Mouse (Mus musculus): ENCODE results near the gene Lca5l. TPM values are rescaled to one million over a fixed set of nuclear protein-coding genes. Genes with fewer than 3 reads are reported as not detected.
A peak's percentile ranks its signal among the peaks of the same experiment; 100 is the strongest.

The Lca5l gene
- polyA plus RNA-seq (2014; fragmentation: Nextera tagmentation; extraction: Ambion mirVana), result 1.1 and 1.2 TPM in 2 replicates

GRCm38 (mm10) chr16:96191531-96192506 is at the start of gene Lca5l:
Gene Lca5l, minus strand, starts transcription at chr16:96192271.
- DNase-seq (ENCODE audit: low spot score), result peak; percentile 99
- Histone ChIP-seq H3K4me3 (ENCODE audit: low read depth, low read length) (peak within 1 kb of the TSS; percentile 90), H3K27ac (ENCODE audit: low read depth) (no peak within 1 kb of the TSS; the same call in 1 of the 2 replicates), H3K9me3 (ENCODE audit: control insufficient read depth, low read length) (no peaks in the 10 kb centered on the region), H3K36me3 (ENCODE audit: control insufficient read depth, insufficient read depth, low read length) (no peaks in the 10 kb centered on the region), H3K27me3 (replicated peaks; ENCODE audit: control insufficient read depth, insufficient read depth, low read length) (peaks cover 6% of the 10 kb centered on the region; the same call in 1 of the 2 replicates), H3K4me1 (replicated peaks; ENCODE audit: control insufficient read depth, insufficient read depth, low read length) (0 out of 2 replicates have a peak, but pooled peaks cover 5% of the 10 kb centered on the region), H3K9ac (ENCODE audit: low read length) (peak within 1 kb of the TSS; percentile 70), H3K4me2 (ENCODE audit: low read length) (peak within 1 kb of the TSS; percentile 84)
- 1% methylated on average over 77 of the region's 77 CpGs for WGBS
- ATAC-seq (replicated peaks; ENCODE audit: low FRiP score, low TSS enrichment, low read depth), result peak; percentile 98

- ATAC-seq (replicated peaks; ENCODE audit: low FRiP score, low TSS enrichment, low read depth) (no peak), DNase-seq (ENCODE audit: low spot score) (no peak)
- no peak within 1 kb of the TSS for H3K9ac ChIP-seq (ENCODE audit: low read length)
- H3K27ac ChIP-seq (ENCODE audit: low read depth), result no peak within 1 kb of the TSS
- no peaks in the 10 kb centered on the region for H3K4me1 ChIP-seq (replicated peaks; ENCODE audit: control insufficient read depth, insufficient read depth, low read length)
- no peak within 1 kb of the TSS for H3K4me3 ChIP-seq (ENCODE audit: low read depth, low read length)
- no peak within 1 kb of the TSS for H3K4me2 ChIP-seq (ENCODE audit: low read length)
- no peaks in the 10 kb centered on the region for H3K9me3 ChIP-seq (ENCODE audit: control insufficient read depth, low read length)
- WGBS, result 74% methylated on average over 17 of the region's 17 CpGs
- no peaks in the 10 kb centered on the region for H3K27me3 ChIP-seq (replicated peaks; ENCODE audit: control insufficient read depth, insufficient read depth, low read length)
- no peaks in the 10 kb centered on the region for H3K36me3 ChIP-seq (ENCODE audit: control insufficient read depth, insufficient read depth, low read length)
Observed at GRCm38 (mm10) chr16:96235366-96235970, 43.4 kb upstream of the Lca5l start, which contains the start of gene B3galt5. Gene B3galt5, plus strand, starts transcription at chr16:96235801.

GRCm38 (mm10) chr16:96233996-96234395 is 41.9 kb upstream of the Lca5l start:
- no peak overlapping the region for H3K27ac ChIP-seq (ENCODE audit: low read depth)
- H3K9ac ChIP-seq (ENCODE audit: low read length), result no peak overlapping the region
- no peaks in the 10 kb centered on the region for H3K27me3 ChIP-seq (replicated peaks; ENCODE audit: control insufficient read depth, insufficient read depth, low read length)
- ATAC-seq (replicated peaks; ENCODE audit: low FRiP score, low TSS enrichment, low read depth), result no peak
- no peak overlapping the region for H3K4me3 ChIP-seq (ENCODE audit: low read depth, low read length)
- no peaks in the 10 kb centered on the region for H3K9me3 ChIP-seq (ENCODE audit: control insufficient read depth, low read length)
- no peak overlapping the region for H3K4me2 ChIP-seq (ENCODE audit: low read length)
- no peaks in the 10 kb centered on the region for H3K36me3 ChIP-seq (ENCODE audit: control insufficient read depth, insufficient read depth, low read length)
- H3K4me1 ChIP-seq (replicated peaks; ENCODE audit: control insufficient read depth, insufficient read depth, low read length), result no peaks in the 10 kb centered on the region
- DNase-seq (ENCODE audit: low spot score), result no peak
- 87% methylated on average over 8 of the region's 8 CpGs for WGBS

GRCm38 (mm10) chr16:96231974-96232373 is 39.9 kb upstream of the Lca5l start:
- Histone ChIP-seq H3K4me2 (ENCODE audit: low read length) (no peak overlapping the region), H3K4me1 (replicated peaks; ENCODE audit: control insufficient read depth, insufficient read depth, low read length) (no peaks in the 10 kb centered on the region), H3K36me3 (ENCODE audit: control insufficient read depth, insufficient read depth, low read length) (no peaks in the 10 kb centered on the region), H3K9ac (ENCODE audit: low read length) (no peak overlapping the region), H3K27me3 (replicated peaks; ENCODE audit: control insufficient read depth, insufficient read depth, low read length) (no peaks in the 10 kb centered on the region), H3K9me3 (ENCODE audit: control insufficient read depth, low read length) (no peaks in the 10 kb centered on the region), H3K27ac (ENCODE audit: low read depth) (no peak overlapping the region), H3K4me3 (ENCODE audit: low read depth, low read length) (no peak overlapping the region)
- WGBS, result 86% methylated on average over 8 of the region's 8 CpGs
- ATAC-seq (replicated peaks; ENCODE audit: low FRiP score, low TSS enrichment, low read depth), result no peak
- DNase-seq (ENCODE audit: low spot score), result no peak

- Histone ChIP-seq H3K27ac (ENCODE audit: low read depth) (no peak overlapping the region), H3K9me3 (ENCODE audit: control insufficient read depth, low read length) (no peaks in the 10 kb centered on the region), H3K4me2 (ENCODE audit: low read length) (no peak overlapping the region), H3K4me1 (replicated peaks; ENCODE audit: control insufficient read depth, insufficient read depth, low read length) (no peaks in the 10 kb centered on the region), H3K9ac (ENCODE audit: low read length) (no peak overlapping the region), H3K36me3 (ENCODE audit: control insufficient read depth, insufficient read depth, low read length) (no peaks in the 10 kb centered on the region), H3K4me3 (ENCODE audit: low read depth, low read length) (no peak overlapping the region), H3K27me3 (replicated peaks; ENCODE audit: control insufficient read depth, insufficient read depth, low read length) (no peaks in the 10 kb centered on the region)
- DNase-seq (ENCODE audit: low spot score), result no peak
- WGBS, result 91% methylated on average over 4 of the region's 4 CpGs
- ATAC-seq (replicated peaks; ENCODE audit: low FRiP score, low TSS enrichment, low read depth), result no peak
Observed at GRCm38 (mm10) chr16:96231251-96231650, 39.2 kb upstream of the Lca5l start.

GRCm38 (mm10) chr16:96230411-96230810 is 38.3 kb upstream of the Lca5l start:
- Histone ChIP-seq H3K4me1 (replicated peaks; ENCODE audit: control insufficient read depth, insufficient read depth, low read length) (no peaks in the 10 kb centered on the region), H3K4me3 (ENCODE audit: low read depth, low read length) (no peak overlapping the region), H3K36me3 (ENCODE audit: control insufficient read depth, insufficient read depth, low read length) (no peaks in the 10 kb centered on the region), H3K4me2 (ENCODE audit: low read length) (no peak overlapping the region), H3K9ac (ENCODE audit: low read length) (no peak overlapping the region), H3K27ac (ENCODE audit: low read depth) (no peak overlapping the region), H3K9me3 (ENCODE audit: control insufficient read depth, low read length) (no peaks in the 10 kb centered on the region), H3K27me3 (replicated peaks; ENCODE audit: control insufficient read depth, insufficient read depth, low read length) (no peaks in the 10 kb centered on the region)
- ATAC-seq (replicated peaks; ENCODE audit: low FRiP score, low TSS enrichment, low read depth), result peak; percentile 87
- DNase-seq (ENCODE audit: low spot score), result peak; percentile 84
- 32% methylated on average over 11 of the region's 11 CpGs for WGBS

GRCm38 (mm10) chr16:96229044-96229555 is 37.0 kb upstream of the Lca5l start:
- 63% methylated on average over 8 of the region's 8 CpGs for WGBS
- no peak for DNase-seq (ENCODE audit: low spot score)
- no peak for ATAC-seq (replicated peaks; ENCODE audit: low FRiP score, low TSS enrichment, low read depth)

GRCm38 (mm10) chr16:96228438-96228837 is 36.4 kb upstream of the Lca5l start:
- Histone ChIP-seq H3K9me3 (ENCODE audit: control insufficient read depth, low read length) (no peaks in the 10 kb centered on the region), H3K36me3 (ENCODE audit: control insufficient read depth, insufficient read depth, low read length) (no peaks in the 10 kb centered on the region), H3K9ac (ENCODE audit: low read length) (no peak overlapping the region), H3K4me2 (ENCODE audit: low read length) (no peak overlapping the region), H3K4me1 (replicated peaks; ENCODE audit: control insufficient read depth, insufficient read depth, low read length) (no peaks in the 10 kb centered on the region), H3K4me3 (ENCODE audit: low read depth, low read length) (no peak overlapping the region), H3K27me3 (replicated peaks; ENCODE audit: control insufficient read depth, insufficient read depth, low read length) (no peaks in the 10 kb centered on the region), H3K27ac (ENCODE audit: low read depth) (no peak overlapping the region)
- no peak for DNase-seq (ENCODE audit: low spot score)
- ATAC-seq (replicated peaks; ENCODE audit: low FRiP score, low TSS enrichment, low read depth), result no peak
- WGBS, result 69% methylated on average over 13 of the region's 13 CpGs

More at GRCm38 (mm10) chr16:96229044-96229555, 37.0 kb upstream of the Lca5l start:
- Histone ChIP-seq H3K27ac (ENCODE audit: low read depth) (no peak overlapping the region), H3K4me2 (ENCODE audit: low read length) (no peak overlapping the region), H3K4me1 (replicated peaks; ENCODE audit: control insufficient read depth, insufficient read depth, low read length) (no peaks in the 10 kb centered on the region), H3K27me3 (replicated peaks; ENCODE audit: control insufficient read depth, insufficient read depth, low read length) (no peaks in the 10 kb centered on the region), H3K4me3 (ENCODE audit: low read depth, low read length) (no peak overlapping the region), H3K9me3 (ENCODE audit: control insufficient read depth, low read length) (no peaks in the 10 kb centered on the region), H3K9ac (ENCODE audit: low read length) (no peak overlapping the region), H3K36me3 (ENCODE audit: control insufficient read depth, insufficient read depth, low read length) (no peaks in the 10 kb centered on the region)

All from intestine, embryonic 14.5 days (tissue).